Mouse (Mus musculus): ENCODE results near the gene Rrbp1. TPM values are rescaled to one million over a fixed set of nuclear protein-coding genes. Genes with fewer than 3 reads are reported as not detected.
A peak's percentile ranks its signal among the peaks of the same experiment; 100 is the strongest.

Rrbp1 gene
- total RNA-seq, 2 experiments from 2014 or later, result 33.0 to 55.3 TPM

DNA sequence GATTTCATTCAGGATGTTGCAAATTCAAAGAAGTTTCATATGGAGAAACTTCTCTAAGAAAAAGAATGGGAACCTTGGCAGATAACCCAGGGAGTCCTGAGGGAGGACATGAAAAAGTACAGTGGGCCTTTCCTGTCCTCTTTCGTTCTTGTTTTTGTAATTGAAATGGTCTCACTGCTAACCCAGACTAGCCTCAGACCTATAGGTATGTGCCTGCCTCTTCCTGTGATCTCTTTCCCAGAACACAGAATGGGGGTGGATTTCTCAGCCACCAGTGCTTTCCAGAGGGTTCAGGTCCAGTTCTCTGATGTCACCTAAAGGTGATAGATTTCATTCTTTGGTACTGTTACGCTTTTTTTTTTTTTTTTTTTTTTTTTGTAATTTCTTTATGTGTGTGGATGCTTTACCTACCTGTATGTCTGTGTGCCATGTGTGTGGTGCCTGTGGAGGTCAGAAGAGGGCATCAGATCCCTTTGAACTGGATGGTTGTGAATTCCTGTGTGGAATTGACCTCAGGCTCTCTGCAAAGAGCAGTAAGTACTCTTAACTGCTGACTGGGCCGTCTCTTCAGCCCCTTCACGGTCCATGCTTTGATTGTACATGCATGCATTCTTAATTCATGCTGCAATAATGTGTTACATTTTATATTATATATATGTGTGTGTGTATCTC is 92.1 kb downstream of the Rrbp1 start:
- TF ChIP-seq CTCF (IDR thresholded peaks at IDR 0.05), result peak; percentile 44
- intact Hi-C loops (cut with DNase I), result loop anchor here (5.0 kb wide), 3 partner anchors 63 to 298 kb away; no protein-coding TSS in a partner anchor
- DNase-seq, result peak; percentile 25
- H3K4me3 ChIP-seq, result peak overlapping the region; percentile 5; the same call in 1 of the 2 replicates
- peak overlapping the region; percentile 2; the same call in 1 of the 2 replicates for H3K27ac ChIP-seq

DNA sequence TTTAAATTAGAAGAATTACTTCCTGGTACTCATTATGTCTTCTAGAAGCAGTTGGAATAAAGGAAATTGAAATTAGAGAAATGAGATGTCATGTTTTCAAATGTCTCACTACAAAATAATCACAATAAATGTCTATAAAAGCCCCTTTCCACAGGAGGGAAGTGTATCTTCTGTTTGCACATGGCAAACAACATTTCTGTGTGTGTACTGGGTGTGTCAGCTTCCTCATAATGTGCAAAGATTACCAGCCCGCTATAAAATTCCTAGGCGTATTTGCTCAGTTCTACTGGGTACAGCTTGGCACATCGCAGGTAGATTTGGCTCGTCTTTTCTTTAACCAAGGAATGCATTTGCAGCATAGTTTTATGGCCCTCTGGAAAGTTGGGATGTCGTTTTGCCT is 93.4 kb downstream of the Rrbp1 start:
- DNase-seq, result no peak
- TF ChIP-seq CTCF (IDR thresholded peaks at IDR 0.05), result no peak
- no peak overlapping the region; the same call in 1 of the 2 replicates for H3K27ac ChIP-seq
- peak overlapping the region; percentile 75 for H3K4me3 ChIP-seq
- intact Hi-C loops (cut with DNase I), result loop anchor here (5.0 kb wide), 3 partner anchors 65 to 300 kb away; no protein-coding TSS in a partner anchor

DNA sequence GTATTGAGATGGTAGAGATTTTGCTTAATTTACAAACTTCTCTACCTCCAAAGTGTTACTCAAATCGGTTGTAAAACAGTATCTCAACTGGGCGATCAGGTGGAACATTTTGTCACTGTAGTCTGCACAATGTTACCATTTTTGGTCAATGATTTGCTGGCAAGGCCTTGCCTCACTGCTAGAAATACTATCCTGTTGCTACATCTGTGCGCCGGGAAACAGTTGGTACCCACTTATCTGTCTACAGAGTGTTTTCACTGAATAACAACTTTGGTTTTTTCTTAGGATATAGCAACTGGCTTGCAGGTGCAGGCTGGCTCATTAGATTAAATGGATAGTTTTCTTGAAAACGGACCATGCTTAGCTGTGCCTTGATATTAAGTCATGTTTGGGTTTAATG is 94.8 kb downstream of the Rrbp1 start:
- H3K4me3 ChIP-seq, result peak overlapping the region; percentile 75
- no peak for TF ChIP-seq CTCF (IDR thresholded peaks at IDR 0.05)
- peak overlapping the region; percentile 98 for H3K27ac ChIP-seq
- intact Hi-C loops (cut with DNase I), result loop anchor here (5.0 kb wide), 3 partner anchors 66 to 301 kb away; no protein-coding TSS in a partner anchor
- DNase-seq, result no peak

DNA sequence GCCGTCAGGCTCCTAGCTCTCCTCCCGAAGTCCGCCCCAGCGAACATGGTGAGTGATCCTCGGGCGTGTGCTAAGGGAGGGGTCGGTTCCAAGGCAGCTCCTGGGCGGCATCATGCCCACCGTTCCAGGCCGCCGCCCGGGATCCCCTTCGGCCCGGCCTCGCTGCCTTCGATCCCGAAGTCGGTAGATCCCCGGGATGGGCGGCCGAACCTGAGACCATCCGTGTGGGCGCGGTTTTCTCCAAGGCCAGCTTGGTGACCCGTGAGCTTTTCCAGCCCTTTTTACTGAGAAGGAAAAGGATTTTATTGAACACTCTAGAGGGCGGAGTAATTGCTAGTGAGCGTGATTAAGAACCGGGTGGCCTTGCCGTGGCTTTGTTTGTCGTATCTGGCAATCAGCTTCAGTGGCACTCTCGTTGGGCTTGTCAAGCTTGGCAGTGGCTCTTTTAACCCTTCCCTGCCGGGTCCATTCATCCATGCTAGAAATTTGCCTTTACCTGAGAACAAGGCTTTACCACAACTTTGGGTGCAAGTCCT is 95.4 kb downstream of the Rrbp1 start:
- H3K4me3 ChIP-seq, result peak overlapping the region; percentile 75
- H3K27ac ChIP-seq, result peak overlapping the region; percentile 98
- intact Hi-C loops (cut with DNase I), result loop anchor here (5.0 kb wide), 3 partner anchors 67 to 302 kb away; no protein-coding TSS in a partner anchor
- DNase-seq, result no peak
- no peak for TF ChIP-seq CTCF (IDR thresholded peaks at IDR 0.05)

DNA sequence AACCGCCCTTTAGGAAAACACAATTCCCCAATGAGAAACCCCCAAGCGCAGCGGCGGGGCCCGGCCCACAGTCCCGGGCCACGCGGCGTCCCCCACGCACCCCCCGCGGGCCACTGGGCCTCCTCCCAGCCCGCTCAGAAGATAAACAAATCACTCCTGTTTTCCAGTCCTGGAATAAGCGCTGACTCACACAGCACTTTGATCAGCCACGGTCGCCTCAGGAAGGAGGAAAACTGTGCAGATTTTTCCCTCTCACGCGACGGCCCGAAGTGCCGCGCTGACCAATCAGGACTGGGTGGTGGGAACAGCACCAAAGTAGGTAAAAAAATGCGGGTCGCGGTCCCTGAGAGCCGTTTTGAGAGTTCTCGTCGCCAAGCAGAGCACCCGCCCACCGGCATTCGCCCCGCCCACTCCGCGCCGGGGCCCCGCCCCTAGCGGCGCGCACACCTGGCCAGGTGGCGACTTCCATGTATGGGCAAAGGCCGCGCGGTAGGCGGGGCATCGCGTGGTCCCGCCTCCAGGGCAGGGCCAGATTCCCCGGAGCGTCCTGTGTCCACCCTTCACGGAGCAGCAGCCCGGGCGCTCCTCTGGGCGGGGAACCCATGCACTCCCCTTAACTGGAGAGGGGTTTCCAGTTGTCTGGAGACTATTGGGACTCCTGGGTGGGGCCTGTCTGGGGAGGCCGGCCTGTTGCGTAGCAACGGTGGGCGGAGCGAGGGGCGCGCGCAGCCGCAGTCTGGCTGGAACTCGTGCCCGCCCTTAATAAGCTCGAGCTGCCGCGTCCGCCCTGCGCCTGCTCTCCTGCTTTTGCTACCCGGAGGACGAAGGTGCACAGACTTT is 96.1 kb downstream of the Rrbp1 start, which contains the start of gene Dstn:
Dstn (plus strand) TSS at position 561 of the 840 bp plus-strand sequence.
- no peak for TF ChIP-seq CTCF (IDR thresholded peaks at IDR 0.05)
- Histone ChIP-seq H3K4me3 (peak within 1 kb of the TSS; percentile 75), H3K27ac (peak within 1 kb of the TSS; percentile 98)
- peak; percentile 96 for DNase-seq
- intact Hi-C loops (cut with DNase I), result loop anchor here (5.0 kb wide), 4 partner anchors 48 to 302 kb away; no protein-coding TSS in a partner anchor

DNA sequence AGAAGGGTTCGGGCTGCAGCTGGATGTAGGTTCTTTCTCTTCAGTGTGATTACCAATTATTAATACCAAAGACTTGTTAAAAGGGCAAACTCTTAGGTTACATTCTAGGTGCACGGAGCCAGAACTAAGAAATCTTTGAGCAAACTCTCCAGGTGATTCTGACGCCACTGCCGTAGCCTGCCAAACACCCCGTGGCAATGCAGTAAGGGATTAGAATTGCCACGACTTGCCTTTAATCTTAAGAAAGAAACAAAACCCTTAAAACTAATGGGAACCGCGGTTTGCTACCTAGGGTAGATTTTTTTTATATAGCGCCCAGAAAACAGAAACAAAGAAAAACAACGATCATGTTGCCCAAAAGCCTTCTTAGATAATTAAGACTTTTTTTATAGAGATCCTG is 96.8 kb downstream of the Rrbp1 start:
- TF ChIP-seq CTCF (IDR thresholded peaks at IDR 0.05), result no peak
- intact Hi-C loops (cut with DNase I), result loop anchor here (5.0 kb wide), 1 partner anchor 47 kb away; no protein-coding TSS in a partner anchor
- Histone ChIP-seq H3K27ac (peak overlapping the region; percentile 98), H3K4me3 (peak overlapping the region; percentile 75)
- peak; percentile 31 for DNase-seq

DNA sequence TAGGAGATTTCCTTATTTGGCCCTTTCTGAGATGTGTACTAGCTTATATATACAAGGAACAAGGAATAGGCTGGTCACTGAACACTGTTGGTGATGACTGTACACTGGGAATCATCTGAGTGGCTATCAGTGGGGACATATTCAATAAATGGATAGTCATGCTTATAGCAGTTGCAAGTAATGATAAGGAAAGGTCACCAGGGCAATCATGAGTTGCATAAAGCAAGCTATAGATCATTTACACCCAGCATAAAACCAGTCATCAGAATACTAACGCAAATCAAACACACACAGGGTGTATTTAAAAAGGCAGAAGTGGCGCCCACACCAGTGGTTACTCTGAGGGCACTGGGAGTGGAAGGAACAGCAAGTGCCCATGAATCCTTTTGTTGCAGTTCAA is 98.9 kb downstream of the Rrbp1 start:
- no peak for DNase-seq

DNA sequence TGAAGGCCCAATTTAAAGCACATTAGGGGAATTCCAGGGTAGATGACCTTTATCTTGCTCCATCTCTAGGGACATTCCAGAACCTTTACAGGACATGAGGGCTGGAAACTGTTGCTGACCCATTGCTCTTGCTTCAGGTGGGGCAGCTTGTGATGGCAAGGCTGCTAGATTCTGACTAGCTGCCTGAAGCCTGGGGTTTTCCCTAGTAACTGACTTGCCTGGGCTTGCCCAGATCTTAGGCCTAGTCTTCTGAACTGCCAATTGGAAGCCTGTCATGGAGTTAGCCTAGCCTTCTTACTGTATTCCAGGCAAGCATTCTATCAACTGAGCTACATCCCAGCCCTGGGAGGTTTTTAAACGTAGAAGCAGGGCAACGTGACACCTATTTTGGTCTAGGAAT is 101.8 kb downstream of the Rrbp1 start:
- Histone ChIP-seq H3K4me3 (no peak overlapping the region), H3K27ac (no peak overlapping the region)
- no peak for TF ChIP-seq CTCF (IDR thresholded peaks at IDR 0.05)
- intact Hi-C loops (cut with DNase I), result no loop called here
- DNase-seq, result no peak

More for the DNA sequence above, 98.9 kb downstream of the Rrbp1 start:
- Histone ChIP-seq H3K27ac (no peak overlapping the region), H3K4me3 (no peak overlapping the region)
- intact Hi-C loops (cut with DNase I), result loop anchor here (5.0 kb wide), 1 partner anchor 45 kb away; no protein-coding TSS in a partner anchor
- TF ChIP-seq CTCF (IDR thresholded peaks at IDR 0.05), result no peak

DNA sequence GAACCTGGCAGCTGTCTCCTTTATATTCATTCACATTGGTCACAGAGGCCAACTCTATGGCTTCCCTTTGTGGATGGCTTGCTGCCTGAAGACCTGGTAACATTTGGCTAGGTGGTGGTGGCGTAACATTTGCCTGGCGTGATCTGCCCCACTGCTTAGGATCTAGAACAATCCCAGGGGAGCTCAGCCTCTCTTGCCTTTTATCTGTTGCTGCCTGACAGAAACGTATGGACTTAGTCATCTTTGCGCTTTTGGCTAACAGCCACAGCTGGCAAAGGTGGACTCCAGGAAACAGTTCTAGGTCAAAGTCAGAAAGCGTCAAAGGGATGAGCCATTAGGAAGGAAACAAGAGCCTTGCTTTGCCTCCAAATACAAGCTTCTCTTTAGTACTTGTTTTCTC is 106.2 kb downstream of the Rrbp1 start:
- TF ChIP-seq CTCF (IDR thresholded peaks at IDR 0.05), result no peak
- intact Hi-C loops (cut with DNase I), result no loop called here
- Histone ChIP-seq H3K27ac (no peak overlapping the region), H3K4me3 (no peak overlapping the region)
- DNase-seq, result no peak

DNA sequence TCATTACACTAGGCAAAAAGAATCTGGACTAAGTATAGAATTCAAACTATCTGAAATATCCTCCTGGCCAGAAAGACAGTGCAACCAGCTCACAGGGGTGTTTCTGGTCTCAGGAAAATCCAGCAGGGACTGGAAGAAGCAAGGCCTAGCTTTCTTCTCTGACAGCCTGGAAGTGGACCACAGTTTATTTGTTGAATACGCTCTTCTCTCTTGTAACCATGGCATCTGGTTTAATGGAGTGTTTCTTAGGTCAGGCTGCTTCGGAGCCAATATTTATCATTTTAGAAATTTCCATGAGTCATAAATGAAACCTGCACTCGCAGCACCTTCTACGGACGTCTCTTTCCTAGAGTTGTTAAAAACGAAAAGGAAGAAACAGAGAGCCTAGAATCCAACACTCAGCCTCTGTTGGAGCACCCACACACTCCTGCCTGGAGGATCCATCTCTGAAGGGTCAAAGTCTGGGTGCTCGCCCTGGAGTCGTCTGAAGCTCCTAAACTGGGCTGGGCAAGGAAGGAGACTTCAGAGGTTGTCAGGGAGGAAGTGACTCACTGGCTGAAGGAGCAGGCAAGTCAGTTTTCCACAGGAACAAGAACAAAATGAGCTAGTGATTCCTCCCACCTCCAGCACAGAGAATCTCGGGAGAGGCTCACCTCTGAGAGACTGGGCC is 107.6 kb downstream of the Rrbp1 start:
- no peak for TF ChIP-seq CTCF (IDR thresholded peaks at IDR 0.05)
- intact Hi-C loops (cut with DNase I), result no loop called here

DNA sequence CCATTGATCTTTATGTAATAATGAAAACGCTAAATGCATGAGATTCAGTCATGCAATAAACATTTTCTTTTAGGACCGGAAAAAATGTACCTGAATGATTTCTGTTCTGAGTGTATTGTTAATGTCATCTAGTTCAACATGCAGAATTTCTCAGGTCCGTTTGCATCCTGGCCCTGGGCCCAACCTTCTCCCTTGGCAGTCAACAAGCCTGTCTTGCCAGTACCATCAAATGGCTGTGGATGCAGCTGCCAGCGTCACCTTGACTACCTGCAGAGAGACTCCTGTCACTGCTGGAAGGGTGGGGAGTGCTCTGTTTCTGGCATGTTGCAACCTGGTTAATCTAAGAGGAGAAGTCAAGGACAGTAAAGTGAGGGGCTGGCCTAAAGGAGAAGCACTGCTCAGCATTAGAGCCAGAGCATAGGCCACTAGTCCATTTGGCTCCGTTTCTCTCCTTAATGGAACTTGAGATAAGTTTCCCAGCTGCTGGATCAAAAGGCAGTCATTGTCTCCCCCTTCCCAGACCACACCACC is 110.2 kb downstream of the Rrbp1 start:
- Histone ChIP-seq H3K27ac (no peak overlapping the region), H3K4me3 (no peak overlapping the region)
- no peak for TF ChIP-seq CTCF (IDR thresholded peaks at IDR 0.05)
- DNase-seq, result no peak
- intact Hi-C loops (cut with DNase I), result no loop called here

More for the DNA sequence above, 107.6 kb downstream of the Rrbp1 start:
- Histone ChIP-seq H3K27ac (peak overlapping the region; percentile 76), H3K4me3 (no peak overlapping the region)
- peak; percentile 40 for DNase-seq
